Mouse (Mus musculus) cortical plate, adult 2 months (tissue): ENCODE measurements at regions not wholly inside any gene's neighbourhood (a gene's known extent, or its start where the extent isn't known, plus 50 kb on each side); places are given as distances from the start of the nearest gene placed in this dataset.

Experiments used
- CTCF ChIP-seq: fragments of 200-500 bp; IDR thresholded peaks from 2 replicates; pipeline ENCODE4 v1.5.1; 2011; ENCODE audit warnings: mild to moderate bottlenecking, control low read depth, low read length; ENCODE audit not compliant: insufficient read depth; ENCODE audit errors: extremely low read depth
- POLR2A ChIP-seq: fragments of 200-500 bp; IDR thresholded peaks from 2 replicates; pipeline ENCODE4 v1.6.1; 2011; ENCODE audit warnings: mild to moderate bottlenecking, low read length, control low read depth; ENCODE audit not compliant: insufficient read depth; ENCODE audit errors: extremely low read depth

DNA sequence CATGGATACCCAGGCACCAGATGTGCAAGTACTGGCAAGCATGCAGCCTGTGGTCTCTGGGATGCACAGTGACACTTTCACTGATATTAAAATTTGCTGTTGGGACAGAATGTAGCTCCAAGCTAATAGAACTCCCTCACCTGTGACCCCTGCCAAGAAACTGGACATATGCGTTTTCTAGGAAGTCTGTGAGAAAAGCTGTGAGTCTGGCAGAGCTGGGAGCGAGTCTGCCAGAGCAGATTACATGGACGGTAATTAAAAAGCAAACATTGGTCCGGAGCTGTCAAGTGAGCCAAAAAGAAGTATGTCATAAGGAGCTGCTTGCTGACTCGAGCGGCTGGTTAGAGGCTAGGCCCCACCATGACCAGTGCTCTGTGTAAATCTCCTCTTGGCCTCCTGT lies 147.1 kb downstream of the Tsen15 start:
- TF ChIP-seq CTCF: no peak
- no peak for TF ChIP-seq POLR2A
